16 mouse cellular contexts compared by ENCODE assay signal in genomic region chr5:129390921-129391371, GRCm38 (mm10).
A peak's percentile ranks its signal among the peaks of the same experiment; 100 is the strongest.
DNase-seq lines count a peak whose midpoint lies in the region; ATAC-seq lines count a peak whose summit lies in the region.
"Had no signal": no experiment of that assay in that cellular context is flagged by ENCODE, and none has a peak within 500 bp of the region (broad histone marks: within the 10 kb centered on the region; RNA-seq: fewer than 3 reads in every experiment).

No protein-coding gene starts in this region.

- H3K9me3 ChIP-seq in kidney, embryonic 15.5 days (replicated peaks), result no peaks in the 10 kb centered on the region
- H3K9me3 ChIP-seq in heart, embryonic 12.5 days (replicated peaks), result no peaks in the 10 kb centered on the region
- H3K9me3 ChIP-seq: embryonic facial prominence, embryonic 15.5 days; hindbrain, embryonic 15.5 days; midbrain, embryonic 10.5 days had no signal

- no peak overlapping the region for H3K4me2 ChIP-seq in kidney, embryonic 15.5 days
- no peak overlapping the region for H3K4me2 ChIP-seq in heart, embryonic 12.5 days
- H3K4me2 ChIP-seq: embryonic facial prominence, embryonic 15.5 days; hindbrain, embryonic 15.5 days; liver, embryonic 11.5 days had no signal

- H3K36me3 ChIP-seq in kidney, embryonic 15.5 days, result no peaks in the 10 kb centered on the region
- H3K36me3 ChIP-seq in heart, embryonic 12.5 days, result no peaks in the 10 kb centered on the region
- H3K36me3 ChIP-seq: embryonic facial prominence, embryonic 15.5 days; hindbrain, embryonic 15.5 days; midbrain, embryonic 10.5 days had no signal

- WGBS in kidney, embryonic 15.5 days, result 68% methylated on average over 4 of the region's 4 CpGs
- WGBS in heart, embryonic 12.5 days, result 44% methylated on average over 4 of the region's 4 CpGs

- intact Hi-C loops in left cerebral cortex, postnatal 4 days (cut with DNase I), result loop anchor here (5.0 kb wide), 1 partner anchor 196 kb away; no protein-coding TSS in a partner anchor
- intact Hi-C loops in left cerebral cortex, postnatal 10 days (cut with DNase I), result loop anchor here (5.0 to 10.0 kb wide), 2 partner anchors 111 to 326 kb away; partner anchors contain the start of gene Sfswap

- peaks cover 11% of the 10 kb centered on the region for H3K4me1 ChIP-seq in kidney, embryonic 15.5 days
- 0 out of 2 replicates have a peak, but pooled peaks cover 9% of the 10 kb centered on the region for H3K4me1 ChIP-seq in heart, embryonic 12.5 days (replicated peaks)
- H3K4me1 ChIP-seq: embryonic facial prominence, embryonic 15.5 days had no signal

- no peak overlapping the region for H3K4me3 ChIP-seq in kidney, embryonic 15.5 days (replicated peaks)
- H3K4me3 ChIP-seq in heart, embryonic 12.5 days, result no peak overlapping the region
- H3K4me3 ChIP-seq: embryonic facial prominence, embryonic 15.5 days; hindbrain, embryonic 15.5 days; midbrain, embryonic 10.5 days; myocyte had no signal

- no peak overlapping the region for H3K27ac ChIP-seq in kidney, embryonic 15.5 days
- no peak overlapping the region for H3K27ac ChIP-seq in heart, embryonic 12.5 days (ENCODE audit: poor library complexity, severe bottlenecking)
- H3K27ac ChIP-seq: embryonic facial prominence, embryonic 15.5 days; hindbrain, embryonic 15.5 days; midbrain, embryonic 10.5 days had no signal

- peak; percentile 71 for ATAC-seq in cerebellum, adult (ENCODE audit: insufficient number of reproducible peaks, low FRiP score, low TSS enrichment)
- ATAC-seq in kidney, embryonic 15.5 days (replicated peaks; ENCODE audit: low FRiP score), result no peak
- ATAC-seq in heart, embryonic 12.5 days (ENCODE audit: insufficient number of reproducible peaks, low FRiP score), result no peak

- H3K27me3 ChIP-seq in kidney, embryonic 15.5 days, result 0 out of 2 replicates have a peak, but pooled peaks cover 3% of the 10 kb centered on the region
- H3K27me3 ChIP-seq in heart, embryonic 12.5 days (replicated peaks), result 0 out of 2 replicates have a peak, but pooled peaks cover 7% of the 10 kb centered on the region
- H3K27me3 ChIP-seq: hindbrain, embryonic 15.5 days had no signal

- DNase-seq in left cerebral cortex, postnatal 4 days, result peak; percentile 82
- no peak for DNase-seq in left cerebral cortex, postnatal 10 days (ENCODE audit: extremely low spot score in 1 of 2, low spot score in 2 of 2)
- DNase-seq in cerebellum, adult 9-10 months, result peak; percentile 95
- DNase-seq in layer of hippocampus, adult 8-10 months (ENCODE audit: low spot score in 2 of 2), result peak; percentile 57
- DNase-seq in kidney, adult 8-10 months, result no peak
- DNase-seq: adrenal gland, postnatal 36 days; heart, adult 11 months; thymus, postnatal 14 days had no signal

- no peak overlapping the region for H3K9ac ChIP-seq in kidney, embryonic 15.5 days
- H3K9ac ChIP-seq in heart, embryonic 12.5 days, result no peak overlapping the region
- H3K9ac ChIP-seq: embryonic facial prominence, embryonic 15.5 days; hindbrain, embryonic 15.5 days had no signal

Comparison
In these comparisons a context has a peak if more than half of its experiments do, and no peak if none do; other contexts are left out.
1. DNase-seq: peak in left cerebral cortex, postnatal 4 days (single experiment), cerebellum, adult 9-10 months (single experiment) and layer of hippocampus, adult 8-10 months (2 of 2); none in left cerebral cortex, postnatal 10 days (0 of 2) and kidney, adult 8-10 months (0 of 2).